Mouse (Mus musculus): Measurements from ENCODE around the gene Acer3. TPM values are rescaled to one million over a fixed set of nuclear protein-coding genes. Genes with fewer than 3 reads are reported as not detected.
"Not testable (repeated sequence)": the region's sequence is repeated elsewhere in the genome, so short reads cannot be mapped to it uniquely, and the experiment has no call there.

Gene Acer3
- total RNA-seq, 2 experiments from 2014 or later, result 12.9 to 17.3 TPM

DNA sequence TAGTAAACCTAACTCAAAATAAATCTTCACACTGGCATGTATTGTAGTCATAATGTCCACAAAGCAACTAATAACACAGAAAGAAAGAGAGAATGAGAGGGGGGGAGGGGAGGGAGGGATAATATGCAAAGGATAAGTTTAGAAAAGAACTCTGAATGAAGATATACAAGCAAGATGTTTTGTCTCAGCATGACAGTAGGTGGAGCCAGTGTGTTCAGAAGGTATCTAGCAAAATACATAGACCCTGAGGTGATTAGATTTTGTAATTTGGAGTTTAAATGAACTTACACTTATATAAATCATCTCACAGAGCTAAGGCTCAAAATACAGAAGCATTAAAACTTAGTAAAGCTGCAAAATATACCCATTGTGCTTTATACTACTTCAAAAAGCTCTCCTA, 44.7 kb downstream of the Acer3 start:
- DNase-seq, result no peak

DNA sequence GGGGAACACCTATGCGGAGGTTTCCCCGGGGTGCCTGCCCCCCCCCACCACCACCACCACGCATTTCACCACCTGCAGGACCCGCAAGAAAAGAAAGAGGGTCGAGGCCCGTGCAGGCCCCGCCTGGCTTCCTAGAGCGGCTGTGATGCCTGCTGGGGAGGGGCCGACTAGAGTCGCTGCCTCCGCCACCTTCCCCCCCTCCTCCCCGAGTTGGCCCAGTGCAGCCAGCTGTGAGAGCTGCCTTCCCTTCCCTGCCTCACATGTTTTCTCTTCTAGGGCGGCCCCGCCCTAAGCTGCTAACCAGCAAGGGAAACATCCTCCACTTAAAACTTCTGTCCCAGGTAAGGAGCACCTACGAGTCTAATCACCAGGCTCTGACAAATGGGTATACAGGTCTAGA, 52.8 kb downstream of the Acer3 start:
- not testable (repeated sequence) for DNase-seq

DNA sequence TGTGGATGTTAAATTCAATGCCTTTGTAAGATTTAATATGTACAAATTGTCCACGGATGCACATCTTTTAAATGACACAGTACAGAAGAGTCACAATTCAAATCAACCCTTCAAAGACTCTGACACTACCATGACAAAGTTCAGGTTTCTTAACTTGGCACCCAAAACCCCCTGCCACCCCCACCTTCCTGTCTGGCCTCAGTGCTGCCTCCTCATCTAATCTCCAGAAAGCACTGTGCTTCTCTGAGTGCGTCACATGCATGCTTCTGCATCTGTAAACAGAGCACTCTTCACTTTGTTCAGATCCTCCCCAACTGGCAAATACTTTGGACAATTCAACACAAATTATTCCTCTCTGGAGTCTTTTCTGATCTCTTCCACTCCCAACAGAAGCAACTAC, 68.5 kb downstream of the Acer3 start:
- DNase-seq, result no peak

DNA sequence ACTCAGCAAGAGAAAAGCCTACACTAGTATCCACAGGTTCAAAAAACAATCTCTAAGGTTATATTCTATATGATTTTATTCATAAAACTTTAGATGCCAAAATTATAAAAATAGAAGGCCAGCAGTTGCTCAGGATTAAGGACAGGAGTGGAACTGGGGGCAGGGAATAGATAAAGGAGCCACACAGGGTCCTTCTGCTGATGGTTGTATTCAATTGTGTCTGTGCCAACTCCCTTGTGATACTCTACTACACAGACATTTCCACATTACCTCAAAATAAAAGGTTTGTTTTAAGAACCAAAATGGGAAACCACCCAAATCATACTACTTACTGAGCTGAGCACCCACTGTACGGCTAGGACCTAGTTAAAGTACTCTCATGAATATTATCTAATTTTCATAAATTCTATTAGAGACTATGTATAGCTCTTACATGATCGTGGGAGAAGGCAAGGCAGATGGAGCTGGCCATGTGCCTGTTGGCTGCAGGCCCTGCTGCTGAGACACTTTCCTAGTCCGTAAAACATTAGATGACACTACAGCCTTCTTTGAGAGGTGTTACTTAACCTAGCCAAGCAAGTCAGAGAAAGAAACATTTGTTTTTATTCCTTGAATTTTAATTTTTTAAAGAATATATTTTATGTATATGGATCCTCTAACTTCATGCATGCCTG, 84.2 kb downstream of the Acer3 start:
- no peak for DNase-seq

DNA sequence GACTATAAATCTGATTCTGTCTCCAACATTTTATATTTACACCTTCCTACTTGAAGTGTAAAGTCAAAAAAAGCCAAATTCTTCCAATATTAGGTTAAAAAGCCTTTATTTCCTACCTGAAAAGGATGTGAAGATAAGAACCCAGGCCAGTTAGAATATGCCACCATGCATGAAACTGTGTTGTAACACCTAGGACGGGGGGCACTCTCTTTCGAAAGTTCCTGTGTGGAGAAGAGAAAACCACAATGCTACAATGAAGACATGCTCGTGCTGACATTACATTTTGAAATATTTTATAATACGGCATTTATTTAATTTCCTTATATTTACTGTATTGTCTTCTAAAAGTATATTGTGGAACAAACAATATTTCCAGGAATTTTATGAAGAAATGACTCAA, 97.2 kb downstream of the Acer3 start:
- no peak for DNase-seq

DNA sequence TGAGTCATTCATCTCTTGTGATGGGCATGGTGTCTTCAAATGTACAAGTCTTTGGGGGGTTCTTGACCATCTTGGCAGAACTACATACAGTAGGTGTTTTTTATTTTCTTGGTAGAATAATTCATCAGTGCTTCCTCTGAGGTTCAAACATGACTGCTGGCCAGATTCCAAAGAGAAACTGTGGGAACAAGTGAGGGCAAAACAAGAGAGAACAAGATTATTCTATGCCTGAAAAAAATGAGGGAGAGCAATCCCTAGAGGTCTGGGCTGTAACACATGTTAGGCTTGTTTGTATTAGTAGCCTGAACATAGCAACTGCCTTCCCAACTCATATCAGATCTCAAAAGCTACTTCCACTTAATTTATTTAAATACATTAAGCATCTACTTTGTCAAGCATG, 104.3 kb downstream of the Acer3 start:
- no peak for DNase-seq

DNA sequence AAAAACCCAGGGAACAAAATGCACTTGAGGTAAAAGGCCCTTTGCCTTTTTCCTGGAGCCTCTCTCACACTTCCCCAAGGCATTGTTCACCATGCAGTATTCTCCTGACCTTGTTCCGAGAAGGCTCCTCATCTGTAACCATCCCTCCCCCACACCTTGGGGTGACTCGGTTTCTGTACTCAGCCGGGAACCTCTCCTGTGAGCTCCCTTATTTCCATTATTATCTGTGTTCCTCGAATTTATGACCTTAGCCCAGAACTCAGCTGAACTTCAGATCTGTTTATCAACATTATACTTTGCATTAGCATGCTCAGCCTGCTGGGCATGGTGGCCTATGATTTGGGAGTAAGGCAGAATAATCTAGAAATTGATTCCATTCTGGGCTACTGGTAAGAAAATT, 118.1 kb downstream of the Acer3 start:
- DNase-seq, result no peak

DNA sequence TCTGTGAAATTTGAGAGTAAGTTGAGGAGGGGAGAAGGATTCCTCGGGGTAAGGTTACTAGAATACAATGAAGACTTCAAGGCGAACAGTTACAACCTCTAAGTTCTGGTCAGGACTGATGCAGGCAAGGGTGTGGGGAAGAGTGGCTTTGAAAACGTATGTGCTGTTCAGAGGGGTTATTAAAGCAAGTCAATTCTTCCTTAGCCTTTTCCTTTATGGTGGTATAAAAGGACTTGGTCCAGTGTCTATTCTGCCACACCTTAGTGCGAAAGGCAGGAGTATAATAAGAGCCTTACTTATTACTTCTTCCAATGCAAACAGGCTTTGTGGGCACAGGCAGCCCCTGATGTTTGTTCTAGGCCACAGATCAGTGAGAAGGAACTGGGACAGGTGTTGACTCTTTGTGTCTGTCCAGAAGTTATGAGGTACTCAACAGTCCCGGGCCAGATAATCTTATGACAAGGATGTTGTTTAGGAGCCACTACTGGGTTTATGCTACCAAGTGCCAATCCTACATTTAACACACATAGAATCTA, 119.4 kb downstream of the Acer3 start:
- no peak for DNase-seq

DNA sequence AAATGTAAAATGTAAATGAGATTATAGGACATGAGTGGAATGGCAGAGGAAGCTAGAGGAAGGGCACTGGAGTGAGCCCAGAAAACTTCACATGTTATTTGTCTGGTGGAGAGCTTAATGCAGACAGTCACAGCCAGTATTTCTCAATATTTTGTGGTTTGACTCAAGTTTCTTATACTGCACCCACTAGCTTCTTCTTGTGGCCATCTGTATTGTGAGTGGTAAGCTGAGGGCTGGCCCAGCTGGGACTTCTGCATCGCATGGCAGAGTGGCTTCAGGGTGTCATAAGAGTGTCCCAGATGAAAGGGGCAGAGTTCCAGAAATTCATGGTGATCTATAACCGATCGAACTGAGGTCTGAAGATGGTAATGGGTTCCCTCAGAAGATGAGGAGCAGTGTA, 120.6 kb downstream of the Acer3 start:
- no peak for DNase-seq

DNA sequence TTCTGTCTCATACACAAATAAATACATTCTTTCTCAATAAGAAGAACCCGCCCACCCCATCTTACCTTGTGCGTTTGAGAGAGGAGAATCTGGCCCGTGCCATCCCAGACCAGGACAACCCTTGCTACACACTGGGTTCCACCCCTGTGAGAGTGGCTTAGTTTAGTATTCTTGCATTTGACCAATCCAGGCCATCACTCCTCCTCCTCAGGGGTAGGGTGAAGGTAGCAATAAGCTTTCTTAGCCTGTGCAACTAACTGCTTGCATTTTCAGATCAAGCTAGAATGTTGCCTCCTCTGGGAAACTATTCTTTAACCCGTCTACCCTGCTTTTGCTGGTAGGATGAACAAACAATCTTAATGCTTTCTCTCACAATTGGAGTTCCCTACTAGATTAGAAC, 121.6 kb downstream of the Acer3 start, which contains the start of gene B3gnt6:
Gene B3gnt6 (minus strand): TSS at position 101 of the 400 bp plus-strand sequence.
- DNase-seq, result no peak

DNA sequence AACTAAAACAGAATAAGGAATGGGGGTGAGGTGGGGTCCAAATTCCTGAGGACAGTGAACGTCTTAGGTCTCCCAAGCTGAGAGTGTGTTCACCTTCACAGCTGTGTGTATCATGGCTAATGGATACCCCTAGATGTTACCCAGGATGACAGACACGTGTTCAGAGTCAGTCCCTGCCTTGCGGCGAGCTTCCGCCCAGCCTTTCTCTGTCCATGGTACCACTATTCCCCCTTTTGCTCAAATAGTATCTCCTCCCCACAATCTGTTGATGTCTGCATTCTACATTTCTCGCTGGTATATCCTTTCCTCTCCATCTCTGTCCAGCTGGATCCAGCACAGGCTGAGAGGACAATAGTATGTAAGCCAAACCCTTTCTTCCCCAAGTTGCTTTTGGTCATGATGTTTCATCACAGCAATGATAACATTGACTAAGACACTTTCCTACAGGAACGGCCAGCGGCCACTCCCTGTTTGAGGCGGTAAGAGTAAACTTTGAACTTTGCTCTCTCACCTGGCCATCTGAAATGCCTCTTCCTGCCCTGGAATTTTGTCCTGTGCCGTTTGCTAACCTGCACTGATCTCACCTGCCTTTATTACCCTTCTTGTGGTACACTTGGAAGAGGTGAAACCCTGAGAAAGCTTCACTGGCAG, 125.7 kb downstream of the Acer3 start:
- no peak for DNase-seq

DNA sequence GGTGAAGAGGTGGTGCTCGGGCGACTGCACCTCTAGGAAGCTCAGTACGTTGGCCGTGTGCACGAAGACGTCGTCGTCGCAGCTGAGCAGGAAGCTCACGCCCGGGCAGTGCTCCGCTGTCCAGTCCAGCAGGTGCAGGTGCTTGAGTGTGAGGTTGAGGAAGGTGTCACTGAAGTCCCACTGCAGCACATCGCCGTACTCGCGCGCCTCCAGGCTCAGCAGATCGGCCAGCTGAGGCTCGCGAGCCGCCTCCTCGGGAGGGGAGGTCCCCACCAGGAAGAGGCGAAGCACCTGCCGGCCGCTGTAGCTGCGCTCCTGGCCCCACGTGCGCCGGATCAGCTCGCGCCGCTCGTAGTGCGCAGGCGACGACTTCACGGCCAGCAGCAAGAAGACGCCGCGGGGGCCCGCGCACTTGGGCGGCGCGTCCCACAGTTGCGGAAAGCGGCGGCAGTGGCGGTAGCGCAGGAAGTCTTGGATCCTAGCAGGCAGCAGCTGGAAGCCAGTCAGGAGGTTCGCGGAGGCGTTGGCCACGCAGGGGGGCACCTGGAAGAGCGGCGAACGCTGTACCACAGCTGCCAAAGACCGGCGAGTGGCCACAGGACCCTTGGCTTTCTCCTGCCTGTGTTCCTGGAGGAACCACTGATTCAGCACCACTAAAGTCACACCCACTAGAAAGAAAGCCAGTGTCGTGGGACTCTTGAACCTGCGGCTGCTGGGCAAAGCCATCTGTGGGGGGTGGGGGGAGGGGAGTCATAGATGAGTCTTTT, 126.8 kb downstream of the Acer3 start:
- DNase-seq, result peak; percentile 30 to 48

DNA sequence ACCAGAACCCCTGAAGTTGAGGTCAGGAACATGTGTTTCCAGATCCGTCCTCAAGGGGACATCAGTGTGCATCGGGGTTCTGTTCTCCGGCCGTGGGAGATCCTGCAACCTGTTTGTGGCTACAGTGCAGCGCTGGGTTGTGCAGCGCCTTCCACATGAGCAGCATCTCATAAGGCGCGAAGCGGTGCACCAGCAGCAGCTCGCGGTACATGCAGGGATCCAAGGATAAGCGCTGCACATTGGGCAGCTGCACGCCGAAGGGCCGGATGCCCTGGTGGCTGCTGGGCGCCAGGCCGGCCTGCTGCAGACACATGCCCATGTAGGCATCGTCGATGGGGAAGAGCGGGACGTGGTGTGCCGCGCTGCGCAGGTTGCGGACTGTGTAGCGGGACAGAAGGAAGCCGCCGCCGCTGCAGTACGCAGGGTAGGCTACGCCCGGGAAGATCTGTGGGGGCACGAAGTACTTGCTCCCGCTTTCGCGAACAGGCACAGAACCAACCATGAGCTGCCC, 127.4 kb downstream of the Acer3 start:
- peak; percentile 38 to 57 for DNase-seq

DNA sequence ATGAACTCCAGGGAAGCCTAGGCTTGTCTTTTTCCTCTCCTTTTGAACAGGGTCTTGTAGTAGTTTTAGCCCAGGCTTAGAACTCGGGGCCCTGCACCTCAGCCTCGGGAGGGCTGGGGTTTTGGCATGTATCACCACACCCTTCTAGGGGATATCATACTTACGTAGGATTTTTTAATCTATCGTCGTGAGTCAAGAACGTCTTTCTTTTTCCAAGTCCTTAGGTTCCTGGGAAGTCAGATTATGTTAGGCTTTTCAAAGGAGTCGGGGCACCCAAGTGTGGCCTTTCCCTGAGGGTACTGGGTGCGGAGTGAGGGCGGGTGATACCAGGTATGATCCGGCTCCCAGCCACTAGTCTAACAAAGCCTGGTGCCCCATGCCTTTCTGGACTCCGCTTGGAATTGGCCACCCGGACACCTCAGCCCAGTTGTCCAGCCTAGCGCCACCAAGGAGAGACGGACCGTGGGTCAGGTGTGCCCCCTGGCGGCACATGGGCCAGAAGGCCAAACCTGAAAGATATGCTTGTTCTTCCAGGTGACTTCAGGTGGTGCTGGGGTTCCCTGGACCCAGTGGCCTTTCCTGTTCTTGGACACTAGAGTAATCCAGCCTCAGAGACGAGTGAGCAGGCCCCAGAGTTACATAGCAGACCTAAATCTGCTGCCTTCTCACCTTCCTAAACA, 129.3 kb downstream of the Acer3 start:
- DNase-seq, result peak; percentile 27 to 60

DNA sequence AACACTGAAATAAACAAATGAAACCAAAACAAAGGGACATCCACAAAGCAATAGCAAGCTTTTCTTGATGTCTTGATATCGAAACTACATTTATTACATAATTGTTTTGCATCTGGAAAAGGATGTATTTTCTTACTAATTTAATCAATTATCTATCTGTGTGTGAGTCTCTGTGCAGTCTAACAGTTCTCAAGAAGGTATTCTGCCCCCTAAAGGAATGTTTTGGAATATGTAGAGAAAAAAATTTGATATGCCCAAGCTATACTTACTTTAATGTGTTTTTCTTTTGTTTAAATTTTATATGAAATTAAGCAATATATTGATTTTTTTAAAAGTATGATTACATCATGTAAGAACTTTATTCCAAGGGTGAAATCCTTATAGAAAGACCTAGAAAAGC, 130.4 kb downstream of the Acer3 start:
- no peak for DNase-seq

DNA sequence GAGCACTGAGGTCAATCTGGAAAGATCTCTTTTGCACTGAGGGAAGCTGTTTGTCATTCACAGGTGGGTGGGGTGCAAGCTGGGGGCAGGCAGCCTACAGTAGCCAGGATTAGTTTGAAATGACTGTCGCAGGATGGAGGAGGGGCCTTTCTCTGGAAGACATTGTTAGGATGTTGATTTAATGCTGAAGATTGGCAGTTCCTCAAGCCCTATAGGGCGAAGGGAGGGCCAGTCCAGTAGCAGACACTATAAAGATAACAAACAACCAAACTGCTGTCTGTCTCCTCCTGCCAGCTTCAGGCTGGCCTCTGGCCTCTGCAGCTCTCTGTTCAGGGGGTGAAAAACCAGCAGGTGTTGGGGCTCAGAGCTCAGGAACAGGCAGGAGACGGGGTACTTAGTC, 131.3 kb downstream of the Acer3 start:
- no peak for DNase-seq

DNA sequence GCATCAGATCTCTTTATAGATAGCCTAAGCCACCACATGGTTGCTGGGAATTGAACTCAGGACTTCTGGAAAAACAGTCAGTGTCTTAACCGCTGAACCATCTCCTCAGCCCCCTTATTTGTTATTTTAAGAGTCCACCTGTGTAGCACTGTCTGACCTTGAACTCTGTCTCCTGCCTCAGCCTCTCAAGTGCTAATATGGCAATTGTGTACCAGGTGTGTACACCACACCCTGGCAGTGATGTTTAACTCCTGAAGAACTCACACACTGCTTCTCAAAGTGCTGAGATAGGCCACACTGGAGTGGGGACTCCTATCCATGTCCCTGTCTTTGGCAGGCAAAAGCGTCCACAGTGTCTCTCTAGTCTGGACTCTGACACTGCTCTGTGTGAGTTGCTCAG, 132.3 kb downstream of the Acer3 start:
- DNase-seq, result no peak

DNA sequence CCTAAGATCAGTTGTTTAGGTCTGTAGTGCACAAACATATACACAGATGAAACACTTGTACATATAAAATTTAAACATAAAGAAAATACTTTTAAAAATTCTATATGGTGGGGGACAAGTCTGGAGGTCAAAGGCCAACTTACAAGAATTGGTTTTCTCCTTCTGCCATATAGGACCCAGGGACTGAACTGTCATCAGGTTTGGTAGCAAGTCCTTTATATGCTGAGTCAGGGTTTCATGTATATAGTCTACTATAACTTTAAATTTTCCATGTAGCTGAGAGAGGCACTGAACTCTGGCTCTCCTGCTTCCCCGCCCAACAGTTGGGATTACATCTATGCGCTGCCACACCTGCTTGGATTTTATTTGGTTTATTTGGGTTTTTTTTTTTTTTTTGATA, 132.8 kb downstream of the Acer3 start:
- DNase-seq, result no peak

DNA sequence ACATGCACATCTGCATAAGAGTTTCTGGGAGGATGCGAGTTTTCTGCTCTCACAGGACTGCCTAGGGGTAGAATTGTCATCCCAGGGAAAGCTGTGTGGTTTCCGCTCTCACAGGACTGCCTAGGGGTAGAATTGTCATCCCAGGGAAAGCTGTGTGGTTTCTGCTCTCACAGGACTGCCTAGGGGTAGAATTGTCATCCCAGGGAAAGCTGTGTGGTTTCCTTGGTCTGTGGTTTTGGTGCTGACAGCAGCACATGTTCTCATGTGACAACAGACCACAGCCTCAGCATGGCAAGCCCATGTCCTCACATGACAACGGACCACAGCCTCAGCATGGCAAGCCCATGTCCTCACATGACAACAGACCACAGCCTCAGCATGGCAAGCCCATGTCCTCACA, 133.7 kb downstream of the Acer3 start:
- DNase-seq, result not testable (repeated sequence)

DNA sequence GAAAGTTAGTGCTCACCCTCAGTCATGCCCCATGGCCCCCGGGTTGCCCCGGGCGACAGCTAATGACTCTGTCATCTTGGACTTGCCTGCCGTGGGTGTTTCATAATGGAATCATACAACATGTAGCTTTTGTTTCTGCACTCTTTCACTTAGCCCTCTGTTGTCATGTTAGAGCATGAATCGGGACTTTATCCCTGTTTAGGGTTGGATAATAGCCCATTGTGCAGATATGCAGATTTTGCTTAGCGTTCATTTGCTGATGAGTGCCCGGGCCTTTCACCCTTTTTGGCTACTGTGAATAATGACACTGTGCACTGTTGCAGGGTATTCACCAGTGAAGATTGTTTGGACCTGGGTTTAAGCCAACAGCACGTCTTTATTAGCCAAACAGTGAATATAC, 134.4 kb downstream of the Acer3 start:
- DNase-seq, result no peak

DNA sequence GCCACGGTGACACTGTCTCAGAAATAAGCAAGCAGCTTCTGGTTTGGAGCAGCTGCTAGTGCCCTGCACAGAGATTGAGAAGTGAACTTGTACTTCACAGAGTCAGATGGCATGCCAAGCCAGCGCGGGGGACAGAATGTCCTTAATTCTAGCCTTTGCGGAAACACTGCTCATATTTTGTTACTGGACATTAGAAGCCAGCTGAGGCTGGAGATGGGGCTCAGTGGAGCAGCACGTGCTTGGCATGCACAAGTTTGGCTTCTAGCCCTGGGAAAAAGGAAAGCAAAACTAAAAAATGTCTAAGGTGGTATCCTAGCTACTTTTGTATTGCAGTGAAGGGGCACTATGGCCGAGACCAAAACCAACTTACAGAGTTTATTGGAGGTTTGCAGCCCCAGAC, 135.7 kb downstream of the Acer3 start:
- peak in 1 of 2 experiments; percentile 8 for DNase-seq

DNA sequence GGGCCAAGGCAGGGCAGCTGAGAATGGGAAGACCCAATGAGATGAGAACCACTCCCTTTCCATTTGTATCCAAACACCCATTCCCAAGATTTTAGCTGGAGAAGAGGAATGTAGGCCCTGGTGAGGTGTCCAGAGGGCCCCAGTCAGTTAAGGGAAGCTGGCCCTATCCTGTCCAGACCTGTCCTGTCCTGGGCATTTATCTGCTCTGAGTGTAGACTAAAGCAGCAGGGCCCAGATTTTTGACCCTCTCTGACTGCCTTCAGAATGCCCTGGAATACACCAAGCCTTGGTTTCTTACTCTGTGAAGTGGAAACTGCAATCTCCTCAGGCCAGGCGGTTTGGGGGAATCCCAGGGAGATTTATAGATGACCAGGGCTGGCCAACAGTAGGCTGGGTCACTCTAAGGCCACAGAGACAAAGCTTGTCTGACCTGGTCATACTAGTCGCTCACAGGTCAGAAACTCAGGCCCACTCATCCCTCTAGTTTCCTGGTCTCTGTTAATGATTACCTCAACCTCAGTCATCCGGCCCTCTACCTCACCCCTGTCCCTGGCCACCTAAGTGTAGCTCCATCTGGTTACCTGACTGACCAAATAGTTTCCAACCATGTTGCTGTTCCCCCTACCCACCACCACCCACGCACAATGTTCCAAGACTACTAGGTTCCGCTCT, 142.3 kb downstream of the Acer3 start:
- DNase-seq, result no peak

Measured in adrenal gland, postnatal 36 days (tissue).